Mouse (Mus musculus): ENCODE data around the gene Kat2b. TPM values are rescaled to one million over a fixed set of nuclear protein-coding genes. Genes with fewer than 3 reads are reported as not detected.

The Kat2b gene
- total and polyA plus RNA-seq, 2 experiments = 15.6 to 57.4 TPM

GRCm38 (mm10) chr17:53542536-53542935 lies 24.1 kb upstream of the Kat2b start:
- no peak overlapping the region for H3K9ac ChIP-seq (ENCODE audit: low read depth, low read length)
- H3K4me3 ChIP-seq (ENCODE audit: insufficient read depth, low read depth, low read length) = no peak overlapping the region
- no peak for TF ChIP-seq POLR2A (IDR thresholded peaks at IDR 0.05; ENCODE audit: extremely low read depth, insufficient read depth, low read length)
- no peak for TF ChIP-seq CTCF (IDR thresholded peaks at IDR 0.05; ENCODE audit: low read depth, low read length)
- no peaks in the 10 kb centered on the region for H3K36me3 ChIP-seq (ENCODE audit: control insufficient read depth, insufficient read depth, low read length)
- H3K27ac ChIP-seq (replicated peaks; ENCODE audit: insufficient read depth, low read depth, low read length) = no peak overlapping the region
- no peaks in the 10 kb centered on the region for H3K79me2 ChIP-seq (ENCODE audit: control insufficient read depth, insufficient read depth, low read length)
- no peak for DNase-seq (ENCODE audit: extremely low read depth, low read depth, low spot score)
- no peaks in the 10 kb centered on the region for H3K4me1 ChIP-seq (ENCODE audit: control insufficient read depth, insufficient read depth, low read length)
- 92% methylated on average over 4 of the region's 4 CpGs for WGBS
- no peaks in the 10 kb centered on the region for H3K27me3 ChIP-seq (ENCODE audit: control insufficient read depth, insufficient read depth, low read length)

GRCm38 (mm10) chr17:53543591-53544324 lies 22.9 kb upstream of the Kat2b start:
- Histone ChIP-seq H3K4me1 (ENCODE audit: control insufficient read depth, insufficient read depth, low read length) (no peaks in the 10 kb centered on the region), H3K4me3 (ENCODE audit: insufficient read depth, low read depth, low read length) (no peak overlapping the region), H3K27ac (replicated peaks; ENCODE audit: insufficient read depth, low read depth, low read length) (no peak overlapping the region), H3K36me3 (ENCODE audit: control insufficient read depth, insufficient read depth, low read length) (no peaks in the 10 kb centered on the region), H3K27me3 (ENCODE audit: control insufficient read depth, insufficient read depth, low read length) (no peaks in the 10 kb centered on the region), H3K79me2 (ENCODE audit: control insufficient read depth, insufficient read depth, low read length) (no peaks in the 10 kb centered on the region), H3K9ac (ENCODE audit: low read depth, low read length) (no peak overlapping the region)
- 74% methylated on average over 9 of the region's 9 CpGs for WGBS
- TF ChIP-seq POLR2A (IDR thresholded peaks at IDR 0.05; ENCODE audit: extremely low read depth, insufficient read depth, low read length) (no peak), CTCF (IDR thresholded peaks at IDR 0.05; ENCODE audit: low read depth, low read length) (no peak)
- DNase-seq (ENCODE audit: extremely low read depth, low read depth, low spot score) = no peak

- 90% methylated on average over 8 of the region's 8 CpGs for WGBS
- no peak for DNase-seq (ENCODE audit: extremely low read depth, low read depth, low spot score)
- no peak for TF ChIP-seq POLR2A (IDR thresholded peaks at IDR 0.05; ENCODE audit: extremely low read depth, insufficient read depth, low read length)
- no peak for TF ChIP-seq CTCF (IDR thresholded peaks at IDR 0.05; ENCODE audit: low read depth, low read length)
Measured at GRCm38 (mm10) chr17:53551306-53552299, 15.1 kb upstream of the Kat2b start.

GRCm38 (mm10) chr17:53554088-53554487 lies 12.6 kb upstream of the Kat2b start:
- H3K4me1 ChIP-seq (ENCODE audit: control insufficient read depth, insufficient read depth, low read length) = no peaks in the 10 kb centered on the region
- TF ChIP-seq POLR2A (IDR thresholded peaks at IDR 0.05; ENCODE audit: extremely low read depth, insufficient read depth, low read length) (no peak), CTCF (IDR thresholded peaks at IDR 0.05; ENCODE audit: low read depth, low read length) (peak; percentile 63)
- 69% methylated on average over 4 of the region's 4 CpGs for WGBS
- H3K27ac ChIP-seq (replicated peaks; ENCODE audit: insufficient read depth, low read depth, low read length) = no peak overlapping the region
- no peak overlapping the region for H3K4me3 ChIP-seq (ENCODE audit: insufficient read depth, low read depth, low read length)
- H3K9ac ChIP-seq (ENCODE audit: low read depth, low read length) = no peak overlapping the region
- no peak for DNase-seq (ENCODE audit: extremely low read depth, low read depth, low spot score)
- no peaks in the 10 kb centered on the region for H3K27me3 ChIP-seq (ENCODE audit: control insufficient read depth, insufficient read depth, low read length)
- H3K36me3 ChIP-seq (ENCODE audit: control insufficient read depth, insufficient read depth, low read length) = no peaks in the 10 kb centered on the region
- H3K79me2 ChIP-seq (ENCODE audit: control insufficient read depth, insufficient read depth, low read length) = no peaks in the 10 kb centered on the region

More at GRCm38 (mm10) chr17:53551306-53552299, 15.1 kb upstream of the Kat2b start:
- no peaks in the 10 kb centered on the region for H3K79me2 ChIP-seq (ENCODE audit: control insufficient read depth, insufficient read depth, low read length)
- no peaks in the 10 kb centered on the region for H3K4me1 ChIP-seq (ENCODE audit: control insufficient read depth, insufficient read depth, low read length)
- H3K4me3 ChIP-seq (ENCODE audit: insufficient read depth, low read depth, low read length) = no peak overlapping the region
- H3K27me3 ChIP-seq (ENCODE audit: control insufficient read depth, insufficient read depth, low read length) = no peaks in the 10 kb centered on the region
- no peak overlapping the region for H3K27ac ChIP-seq (replicated peaks; ENCODE audit: insufficient read depth, low read depth, low read length)
- H3K9ac ChIP-seq (ENCODE audit: low read depth, low read length) = no peak overlapping the region
- H3K36me3 ChIP-seq (ENCODE audit: control insufficient read depth, insufficient read depth, low read length) = no peaks in the 10 kb centered on the region

DNA sequence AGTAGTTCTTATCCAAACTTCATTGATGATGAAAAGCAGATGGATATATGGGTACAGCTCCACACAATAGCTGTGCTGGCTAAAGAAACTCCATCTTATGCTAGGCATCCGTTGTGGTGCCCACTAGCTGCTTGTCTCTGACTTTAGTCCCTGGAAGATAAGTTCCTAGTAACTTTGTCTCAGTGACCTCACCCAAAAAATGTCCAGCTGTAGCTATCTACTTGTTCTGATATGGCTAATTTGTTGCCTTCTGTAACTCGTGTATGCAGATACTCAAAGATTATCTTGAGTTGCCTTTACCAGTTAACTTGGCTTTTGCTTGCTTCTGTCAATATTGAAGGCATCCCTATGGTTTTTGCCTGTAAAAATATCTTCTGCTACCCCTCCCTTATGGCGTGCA lies 11.8 kb upstream of the Kat2b start:
- no peak for DNase-seq (ENCODE audit: extremely low read depth, low read depth, low spot score)
- no peak overlapping the region for H3K9ac ChIP-seq (ENCODE audit: low read depth, low read length)

More for the DNA sequence above, 11.8 kb upstream of the Kat2b start:
- no peaks in the 10 kb centered on the region for H3K27me3 ChIP-seq (ENCODE audit: control insufficient read depth, insufficient read depth, low read length)
- no peak overlapping the region for H3K4me3 ChIP-seq (ENCODE audit: insufficient read depth, low read depth, low read length)
- no peak for TF ChIP-seq CTCF (IDR thresholded peaks at IDR 0.05; ENCODE audit: low read depth, low read length)
- no peak for TF ChIP-seq POLR2A (IDR thresholded peaks at IDR 0.05; ENCODE audit: extremely low read depth, insufficient read depth, low read length)
- H3K79me2 ChIP-seq (ENCODE audit: control insufficient read depth, insufficient read depth, low read length) = no peaks in the 10 kb centered on the region
- H3K27ac ChIP-seq (replicated peaks; ENCODE audit: insufficient read depth, low read depth, low read length) = no peak overlapping the region
- H3K4me1 ChIP-seq (ENCODE audit: control insufficient read depth, insufficient read depth, low read length) = no peaks in the 10 kb centered on the region
- 80% methylated on average over 3 of the region's 3 CpGs for WGBS
- no peaks in the 10 kb centered on the region for H3K36me3 ChIP-seq (ENCODE audit: control insufficient read depth, insufficient read depth, low read length)
